In genomic region chr14:54594631-54595414, GRCm38 (mm10) we compare ENCODE assay signal across 14 mouse cellular contexts. TPM values are rescaled to one million over a fixed set of nuclear protein-coding genes. Genes with fewer than 3 reads are reported as not detected.
A peak's percentile ranks its signal among the peaks of the same experiment; 100 is the strongest.
DNase-seq lines count a peak whose midpoint lies in the region; ATAC-seq and TF ChIP-seq lines count a peak whose summit lies in the region.
"Had no signal": no experiment of that assay in that cellular context is flagged by ENCODE, and none has a peak within 500 bp of the region (broad histone marks: within the 10 kb centered on the region; RNA-seq: fewer than 3 reads in every experiment).

No protein-coding gene starts in this region.

- peaks cover 35% of the 10 kb centered on the region for H3K4me1 ChIP-seq in heart, embryonic 10.5 days
- peaks cover 53% of the 10 kb centered on the region for H3K4me1 ChIP-seq in E14TG2a.4 (replicated peaks; ENCODE audit: low read depth, low read length)
- no peaks in the 10 kb centered on the region for H3K4me1 ChIP-seq in embryonic facial prominence, embryonic 15.5 days

- no peak overlapping the region for H3K4me2 ChIP-seq in embryonic facial prominence, embryonic 15.5 days (replicated peaks)

- no peaks in the 10 kb centered on the region for H3K9me3 ChIP-seq in heart, embryonic 10.5 days
- no peaks in the 10 kb centered on the region for H3K9me3 ChIP-seq in E14TG2a.4 (ENCODE audit: low read length)
- no peaks in the 10 kb centered on the region for H3K9me3 ChIP-seq in embryonic facial prominence, embryonic 15.5 days (replicated peaks)

- peak overlapping the region; percentile 32 for H3K4me3 ChIP-seq in heart, embryonic 10.5 days
- peak overlapping the region; percentile 77 for H3K4me3 ChIP-seq in E14TG2a.4 (replicated peaks; ENCODE audit: low read length)
- no peak overlapping the region for H3K4me3 ChIP-seq in embryonic facial prominence, embryonic 15.5 days (replicated peaks)

- H3K27ac ChIP-seq in heart, embryonic 10.5 days = peak overlapping the region; percentile 79
- H3K27ac ChIP-seq in embryonic facial prominence, embryonic 15.5 days (replicated peaks) = no peak overlapping the region
- H3K27ac ChIP-seq: liver, embryonic 14.5 days had no signal

- no peak for TF ChIP-seq CTCF in E14TG2a.4 (conservative IDR thresholded peaks at IDR 0.05; ENCODE audit: low read length)

- H3K9ac ChIP-seq in embryonic facial prominence, embryonic 15.5 days = no peak overlapping the region
- H3K9ac ChIP-seq: liver, embryonic 14.5 days had no signal

- no peaks in the 10 kb centered on the region for H3K27me3 ChIP-seq in heart, embryonic 10.5 days (ENCODE audit: insufficient read depth, poor library complexity, severe bottlenecking)
- H3K27me3 ChIP-seq in E14TG2a.4 (ENCODE audit: insufficient read depth, low read length) = peaks cover 14% of the 10 kb centered on the region
- H3K27me3 ChIP-seq in embryonic facial prominence, embryonic 15.5 days = no peaks in the 10 kb centered on the region

- H3K36me3 ChIP-seq in heart, embryonic 10.5 days = peaks cover 26% of the 10 kb centered on the region; the same call in 1 of the 2 replicates
- H3K36me3 ChIP-seq in E14TG2a.4 (ENCODE audit: insufficient read depth, low read length) = peaks cover 13% of the 10 kb centered on the region
- peaks cover 16% of the 10 kb centered on the region; the same call in 1 of the 2 replicates for H3K36me3 ChIP-seq in embryonic facial prominence, embryonic 15.5 days

- no peak for DNase-seq in heart, embryonic 10.5 days (ENCODE audit: low spot score)
- no peak for DNase-seq in heart, adult 11 months
- DNase-seq in layer of hippocampus, adult 9-11 months = peak; percentile 52
- no peak for DNase-seq in layer of hippocampus, postnatal 14 days (ENCODE audit: low spot score in 2 of 2)
- DNase-seq in kidney, adult 11 months = no peak
- no peak for DNase-seq in spleen, postnatal 14 days (ENCODE audit: low spot score in 2 of 2)
- DNase-seq: adrenal gland, adult 8-10 months; B cell, adult 2 months; kidney, adult 9 months had no signal

- ATAC-seq in embryonic facial prominence, embryonic 15.5 days (ENCODE audit: insufficient number of reproducible peaks, low FRiP score, low TSS enrichment, low read depth) = peak; percentile 19; the same call in 1 of the 2 replicates

- 53% methylated on average over 28 of the region's 28 CpGs for WGBS in heart, embryonic 10.5 days
- WGBS in embryonic facial prominence, embryonic 15.5 days = 73% methylated on average over 28 of the region's 28 CpGs

RNA-seq across cellular contexts. Expression of gene 4931414P19Rik, which starts 11.0 kb away (rescaled TPM):
- polyA plus RNA-seq in heart, embryonic 10.5 days (2016; fragmentation: Nextera tagmentation; extraction: Ambion mirVana) = 7.7 and 8.3 TPM in 2 replicates
- 1 to 10 TPM; 4.3 to 5.6 TPM for total RNA-seq in layer of hippocampus, postnatal 14 days (2021)
- 7.8 and 9.3 TPM in 2 replicates for polyA plus RNA-seq in embryonic facial prominence, embryonic 15.5 days (2015; fragmentation: Nextera tagmentation; extraction: Ambion mirVana)

RNA-seq across cellular contexts. Expression of gene Ajuba, which starts 17.5 kb away (rescaled TPM):
- polyA plus RNA-seq in heart, embryonic 10.5 days (2016; fragmentation: Nextera tagmentation; extraction: Ambion mirVana) = 43.0 and 62.5 TPM in 2 replicates
- total RNA-seq in layer of hippocampus, postnatal 14 days (2021) = 1 to 10 TPM; 2.6 to 3.2 TPM
- 49.4 and 60.2 TPM in 2 replicates for polyA plus RNA-seq in embryonic facial prominence, embryonic 15.5 days (2015; fragmentation: Nextera tagmentation; extraction: Ambion mirVana)

RNA-seq across cellular contexts. Expression of gene Psmb5, which starts 23.0 kb away (rescaled TPM):
- 392 and 455 TPM in 2 replicates for polyA plus RNA-seq in heart, embryonic 10.5 days (2016; fragmentation: Nextera tagmentation; extraction: Ambion mirVana)
- 100 to 1,000 TPM; 211 to 215 TPM for total RNA-seq in layer of hippocampus, postnatal 14 days (2021)
- 364 and 368 TPM in 2 replicates for polyA plus RNA-seq in embryonic facial prominence, embryonic 15.5 days (2015; fragmentation: Nextera tagmentation; extraction: Ambion mirVana)

RNA-seq across cellular contexts. Expression of gene Psmb11, which starts 26.4 kb away (rescaled TPM):
- polyA plus RNA-seq in heart, embryonic 10.5 days (2016; fragmentation: Nextera tagmentation; extraction: Ambion mirVana) = not detected in 2 replicates
- under 1 TPM; 0.35 to 0.38 TPM for total RNA-seq in layer of hippocampus, postnatal 14 days (2021)
- 0.16 TPM in 1 of 2 replicates, not detected in the other for polyA plus RNA-seq in embryonic facial prominence, embryonic 15.5 days (2015; fragmentation: Nextera tagmentation; extraction: Ambion mirVana)
- total RNA-seq: adrenal gland, adult 8-10 months; common myeloid progenitor, adult 5-6 weeks; heart, adult 8-10 months had no signal

RNA-seq across cellular contexts. Expression of gene Haus4, which starts 40.4 kb away (rescaled TPM):
- polyA plus RNA-seq in heart, embryonic 10.5 days (2016; fragmentation: Nextera tagmentation; extraction: Ambion mirVana) = 50.2 and 52.9 TPM in 2 replicates
- total RNA-seq in layer of hippocampus, postnatal 14 days (2021) = 1 to 10 TPM; 4.1 to 4.2 TPM
- polyA plus RNA-seq in embryonic facial prominence, embryonic 15.5 days (2015; fragmentation: Nextera tagmentation; extraction: Ambion mirVana) = 49.8 and 52.3 TPM in 2 replicates
